Mouse (Mus musculus): Measurements from ENCODE around the gene Aoc1. TPM values are rescaled to one million over a fixed set of nuclear protein-coding genes. Genes with fewer than 3 reads are reported as not detected.

Aoc1 gene
- not detected in 2 replicates for polyA plus RNA-seq (2012)

- TF ChIP-seq GATA1 (IDR thresholded peaks at IDR 0.05; ENCODE audit: low read length): no peak
Observed at GRCm38 (mm10) chr6:48872596-48872995, at the start of gene Aoc1. TSS of gene Aoc1 (plus strand) at chr6:48872896.

GRCm38 (mm10) chr6:48825016-48825415 is 47.7 kb upstream of the Aoc1 start:
- TF ChIP-seq GATA1 (IDR thresholded peaks at IDR 0.05; ENCODE audit: low read length): no peak

- no peak for TF ChIP-seq GATA1 (IDR thresholded peaks at IDR 0.05; ENCODE audit: low read length)
Observed at GRCm38 (mm10) chr6:48828976-48829375, 43.7 kb upstream of the Aoc1 start.

- TF ChIP-seq GATA1 (IDR thresholded peaks at IDR 0.05; ENCODE audit: low read length): no peak
Observed at GRCm38 (mm10) chr6:48829651-48830050, 43.0 kb upstream of the Aoc1 start.

GRCm38 (mm10) chr6:48830241-48830640 is 42.5 kb upstream of the Aoc1 start:
- TF ChIP-seq GATA1 (IDR thresholded peaks at IDR 0.05; ENCODE audit: low read length): no peak

GRCm38 (mm10) chr6:48831141-48831540 is 41.6 kb upstream of the Aoc1 start:
- TF ChIP-seq GATA1 (IDR thresholded peaks at IDR 0.05; ENCODE audit: low read length): no peak

GRCm38 (mm10) chr6:48832426-48832825 is 40.3 kb upstream of the Aoc1 start:
- TF ChIP-seq GATA1 (IDR thresholded peaks at IDR 0.05; ENCODE audit: low read length): no peak

- TF ChIP-seq GATA1 (IDR thresholded peaks at IDR 0.05; ENCODE audit: low read length): no peak
Observed at GRCm38 (mm10) chr6:48833515-48833914, 39.2 kb upstream of the Aoc1 start.

- no peak for TF ChIP-seq GATA1 (IDR thresholded peaks at IDR 0.05; ENCODE audit: low read length)
Observed at GRCm38 (mm10) chr6:48835241-48835640, 37.5 kb upstream of the Aoc1 start.

- no peak for TF ChIP-seq GATA1 (IDR thresholded peaks at IDR 0.05; ENCODE audit: low read length)
Observed at GRCm38 (mm10) chr6:48836146-48836545, 36.5 kb upstream of the Aoc1 start.

- no peak for TF ChIP-seq GATA1 (IDR thresholded peaks at IDR 0.05; ENCODE audit: low read length)
Observed at GRCm38 (mm10) chr6:48837516-48837915, 35.2 kb upstream of the Aoc1 start.

- TF ChIP-seq GATA1 (IDR thresholded peaks at IDR 0.05; ENCODE audit: low read length): no peak
Observed at GRCm38 (mm10) chr6:48838321-48839080, 34.2 kb upstream of the Aoc1 start.

GRCm38 (mm10) chr6:48840371-48840969 is 32.2 kb upstream of the Aoc1 start, which contains the start of gene Tmem176a:
TSS of gene Tmem176a (plus strand) at chr6:48840919.
- no peak for TF ChIP-seq GATA1 (IDR thresholded peaks at IDR 0.05; ENCODE audit: low read length)

- TF ChIP-seq GATA1 (IDR thresholded peaks at IDR 0.05; ENCODE audit: low read length): no peak
Observed at GRCm38 (mm10) chr6:48840973-48841625, 31.6 kb upstream of the Aoc1 start, which contains the start of gene Tmem176b. TSS of gene Tmem176b (minus strand) at chr6:48841496.

- TF ChIP-seq GATA1 (IDR thresholded peaks at IDR 0.05; ENCODE audit: low read length): no peak
Observed at GRCm38 (mm10) chr6:48842111-48842842, 30.4 kb upstream of the Aoc1 start.

- TF ChIP-seq GATA1 (IDR thresholded peaks at IDR 0.05; ENCODE audit: low read length): no peak
Observed at GRCm38 (mm10) chr6:48845086-48845485, 27.6 kb upstream of the Aoc1 start.
